Mouse (Mus musculus) stomach, postnatal 0 days (tissue): ENCODE measurements at regions not wholly inside any gene's neighbourhood (a gene's known extent, or its start where the extent isn't known, plus 50 kb on each side); places are given as distances from the start of the nearest gene placed in this dataset.

Experiments
- ATAC-seq: fragments of 200-750 bp; cut with Nextera tagmentation; 2 replicates; pipeline ENCODE4 v1.8.0; 2017; ENCODE audit not compliant: low FRiP score, low TSS enrichment
- DNase-seq: peaks from one replicate; pipeline ENCODE4 v3.0.0-alpha.2; 2016; ENCODE audit warnings: low spot score
- H3K27ac ChIP-seq: fragments of 300-500 bp; sonication (generic); replicated peaks from 2 replicates; pipeline ENCODE4 v1.5.1; 2014; ENCODE audit warnings: mild to moderate bottlenecking, control low read depth
- H3K27me3 ChIP-seq: fragments of 300-500 bp; sonication (generic); 2 replicates; pipeline ENCODE4 v1.6.1; 2014; ENCODE audit warnings: low read length; ENCODE audit not compliant: control insufficient read depth, insufficient read depth
- H3K36me3 ChIP-seq: fragments of 300-500 bp; sonication (generic); 2 replicates; pipeline ENCODE4 v1.6.1; 2014; ENCODE audit warnings: low read length, mixed read lengths; ENCODE audit not compliant: control insufficient read depth, insufficient read depth
- H3K4me1 ChIP-seq: fragments of 300-500 bp; sonication (generic); replicated peaks from 2 replicates; pipeline ENCODE4 v1.6.1; 2014; ENCODE audit warnings: antibody characterized with exemption; ENCODE audit not compliant: control insufficient read depth, insufficient read depth
- H3K4me2 ChIP-seq: fragments of 300-500 bp; sonication (generic); replicated peaks from 2 replicates; pipeline ENCODE4 v1.6.1; 2014; ENCODE audit warnings: low read depth, mild to moderate bottlenecking, control low read depth, moderate library complexity
- H3K4me3 ChIP-seq: fragments of 300-500 bp; sonication (generic); 2 replicates; pipeline ENCODE4 v1.5.1; 2014; ENCODE audit warnings: low read depth, low read length, control low read depth
- H3K9ac ChIP-seq: fragments of 300-500 bp; sonication (generic); 2 replicates; pipeline ENCODE4 v1.6.1; 2014; ENCODE audit warnings: mild to moderate bottlenecking, low read length, control low read depth, mixed read lengths
- H3K9me3 ChIP-seq: fragments of 300-500 bp; sonication (generic); 2 replicates; pipeline ENCODE4 v1.6.1; 2016; ENCODE audit warnings: low read length; ENCODE audit not compliant: control insufficient read depth
- CTCF ChIP-seq: IDR thresholded peaks from 2 replicates; pipeline ENCODE4 v1.5.1; 2016; ENCODE audit warnings: antibody characterized with exemption, low read depth, mild to moderate bottlenecking, moderate library complexity
- EP300 ChIP-seq: optimal IDR thresholded peaks from 2 replicates; pipeline ENCODE3; 2016; ENCODE audit warnings: antibody characterized with exemption
- WGBS: fragments of 180-500 bp; shearing (Covaris S2); extraction: QIAGEN DNeasy Blood & Tissue Kit; methylation state at CpG from one replicate; pipeline ENCODE4 v1.1.7; 2014; 5-methylcytosine and 5-hydroxymethylcytosine counted together

DNA sequence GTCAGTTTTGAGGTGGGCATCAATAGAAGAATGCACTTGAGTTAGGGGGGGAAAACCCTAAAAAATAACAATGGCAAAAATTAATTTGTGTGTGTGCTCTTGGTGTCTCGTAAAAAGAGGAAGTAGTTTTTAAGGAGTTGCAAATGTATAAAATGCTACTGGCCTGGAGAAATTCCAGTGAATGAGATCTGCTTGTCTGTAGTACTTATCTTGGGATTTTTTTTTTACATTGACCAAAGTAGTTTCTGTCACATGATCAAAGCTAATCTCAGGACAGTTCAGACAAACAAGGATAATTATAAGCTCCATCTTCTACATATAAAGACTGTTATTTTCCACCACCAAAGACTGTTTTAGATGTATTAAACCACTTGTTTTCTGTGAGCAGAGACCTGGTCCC, 128.3 kb upstream of the Zeb2 start:
- no peaks in the 10 kb centered on the region for H3K9me3 ChIP-seq
- no peak overlapping the region for H3K9ac ChIP-seq
- 59% methylated on average over 1 of the region's 1 CpGs for WGBS
- H3K4me2 ChIP-seq = no peak overlapping the region
- no peak overlapping the region for H3K27ac ChIP-seq
- no peak for DNase-seq
- ATAC-seq = no peak
- H3K27me3 ChIP-seq = no peaks in the 10 kb centered on the region
- TF ChIP-seq CTCF (no peak), EP300 (no peak)
- no peaks in the 10 kb centered on the region for H3K36me3 ChIP-seq
- H3K4me3 ChIP-seq = no peak overlapping the region
- no peaks in the 10 kb centered on the region for H3K4me1 ChIP-seq

DNA sequence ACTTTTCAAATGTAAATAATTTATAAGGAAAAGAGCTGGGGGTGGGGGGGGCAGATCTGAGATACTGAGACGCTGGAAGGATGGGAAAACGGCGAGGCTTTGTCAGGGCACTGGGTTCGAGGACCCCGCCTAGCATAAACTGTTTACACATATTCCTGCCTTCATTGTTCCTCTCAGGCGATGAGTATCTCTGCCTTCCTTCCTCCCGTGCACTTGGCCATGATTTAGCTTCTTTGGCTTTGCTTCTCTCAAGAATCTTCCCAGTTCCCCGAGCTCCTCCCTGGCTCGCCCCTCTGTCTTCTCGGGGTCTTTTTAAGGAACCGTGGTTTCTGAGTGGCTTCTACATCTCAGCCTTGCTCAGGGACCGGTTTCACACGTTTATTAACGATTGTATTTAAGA, 127.3 kb upstream of the Zeb2 start:
- no peak overlapping the region for H3K4me3 ChIP-seq
- no peak overlapping the region for H3K9ac ChIP-seq
- ATAC-seq = no peak
- H3K4me1 ChIP-seq = no peaks in the 10 kb centered on the region
- H3K27me3 ChIP-seq = no peaks in the 10 kb centered on the region
- no peaks in the 10 kb centered on the region for H3K9me3 ChIP-seq
- WGBS = 75% methylated on average over 14 of the region's 14 CpGs
- TF ChIP-seq CTCF (no peak), EP300 (no peak)
- H3K36me3 ChIP-seq = no peaks in the 10 kb centered on the region
- H3K27ac ChIP-seq = no peak overlapping the region
- no peak overlapping the region for H3K4me2 ChIP-seq
- no peak for DNase-seq

DNA sequence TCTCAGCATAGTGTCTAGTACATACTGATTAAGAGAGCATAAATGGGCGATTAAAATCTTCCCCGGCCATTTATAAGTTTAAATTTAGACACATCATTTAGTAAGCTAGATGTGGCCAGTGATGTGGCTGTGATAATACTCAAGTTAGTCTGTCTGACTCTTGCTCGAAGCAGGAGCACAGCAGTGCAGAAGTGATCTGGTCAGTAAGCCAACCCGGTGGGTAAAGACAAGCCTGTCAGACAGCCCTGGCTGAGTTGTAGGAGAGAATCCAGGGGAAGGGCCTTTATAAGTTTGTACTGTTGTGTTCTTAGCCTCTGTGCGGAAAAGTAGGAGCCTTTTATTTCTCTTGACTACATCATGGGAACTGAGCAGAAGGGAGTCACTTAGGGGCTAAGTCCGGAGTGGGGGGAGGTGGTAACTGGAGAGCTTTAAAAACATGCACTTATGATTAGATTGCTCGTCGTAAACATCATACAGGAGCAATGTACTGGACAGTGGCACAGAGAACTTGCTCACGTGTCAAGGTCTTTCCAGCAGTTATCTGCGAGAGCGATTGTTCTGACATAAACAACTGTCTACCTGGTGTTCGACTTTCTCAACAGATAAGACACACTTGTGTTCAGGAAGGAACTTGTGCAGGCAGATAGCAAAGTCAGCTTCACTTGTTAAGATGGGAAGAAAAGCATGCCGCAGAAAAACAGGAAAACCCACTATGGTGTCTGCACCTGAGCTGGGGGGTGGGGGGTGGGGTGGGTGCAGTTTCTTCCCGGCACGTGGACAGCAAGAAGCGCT, 122.5 kb upstream of the Zeb2 start:
- H3K4me1 ChIP-seq = no peaks in the 10 kb centered on the region
- no peaks in the 10 kb centered on the region for H3K36me3 ChIP-seq
- no peaks in the 10 kb centered on the region for H3K9me3 ChIP-seq
- ATAC-seq (no peak), DNase-seq (no peak)
- WGBS = 54% methylated on average over 16 of the region's 16 CpGs
- H3K27me3 ChIP-seq = no peaks in the 10 kb centered on the region
- H3K9ac ChIP-seq = no peak overlapping the region
- H3K27ac ChIP-seq = no peak overlapping the region
- H3K4me3 ChIP-seq = no peak overlapping the region
- no peak overlapping the region for H3K4me2 ChIP-seq
- TF ChIP-seq EP300 (no peak), CTCF (no peak)

DNA sequence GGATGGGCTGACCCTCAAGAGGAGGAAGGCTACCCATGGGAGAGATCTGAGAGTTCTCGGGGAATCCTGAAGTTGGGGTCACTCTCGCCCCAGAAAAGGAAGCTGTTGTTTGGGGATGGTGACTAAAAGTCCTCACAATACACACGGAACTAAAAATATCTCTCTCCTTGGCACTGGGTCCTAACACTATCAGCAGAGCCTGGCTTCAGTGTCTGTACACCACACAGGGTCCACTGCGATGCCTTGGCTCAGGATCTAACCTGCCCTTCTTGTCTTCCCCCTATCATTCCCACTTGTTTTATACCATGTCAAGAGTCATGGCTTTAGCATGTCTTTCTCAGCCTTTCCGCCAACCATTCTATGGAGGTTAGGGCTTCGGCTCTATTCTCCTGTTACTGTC, 121.8 kb upstream of the Zeb2 start:
- Histone ChIP-seq H3K4me2 (no peak overlapping the region), H3K27ac (no peak overlapping the region), H3K4me1 (no peaks in the 10 kb centered on the region), H3K4me3 (no peak overlapping the region), H3K9me3 (no peaks in the 10 kb centered on the region), H3K27me3 (no peaks in the 10 kb centered on the region), H3K36me3 (no peaks in the 10 kb centered on the region), H3K9ac (no peak overlapping the region)
- no peak for TF ChIP-seq EP300
- no peak for TF ChIP-seq CTCF
- WGBS = 87% methylated on average over 6 of the region's 6 CpGs
- ATAC-seq (no peak), DNase-seq (no peak)

DNA sequence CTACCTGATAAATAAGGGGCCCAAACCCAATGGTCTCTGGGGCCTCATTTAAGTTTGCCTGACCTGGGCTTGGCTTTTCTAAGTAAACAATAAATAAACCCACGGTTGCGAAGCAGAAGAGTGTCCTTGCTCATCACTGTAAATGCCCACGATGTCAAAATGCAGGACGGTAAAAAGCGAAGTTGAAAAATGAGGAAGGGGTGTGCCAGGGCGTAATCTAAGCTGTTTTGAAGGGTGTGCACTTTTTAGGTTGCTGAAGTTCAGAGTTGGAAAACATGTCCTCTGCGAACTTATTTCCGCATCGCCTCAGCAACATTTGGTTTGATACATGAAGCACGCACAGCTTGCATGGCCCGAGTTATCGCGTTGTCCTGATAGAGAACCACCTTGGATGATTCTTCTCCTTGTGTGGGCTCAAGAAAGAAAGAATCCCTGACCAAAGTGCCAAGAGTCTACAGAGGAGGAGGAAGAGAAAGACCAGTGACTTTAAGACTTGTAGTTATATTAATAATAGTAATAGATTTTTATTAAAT, 119.0 kb upstream of the Zeb2 start:
- ATAC-seq = no peak
- Histone ChIP-seq H3K36me3 (no peaks in the 10 kb centered on the region), H3K27ac (no peak overlapping the region), H3K9me3 (no peaks in the 10 kb centered on the region), H3K27me3 (no peaks in the 10 kb centered on the region), H3K9ac (no peak overlapping the region), H3K4me3 (no peak overlapping the region), H3K4me1 (no peaks in the 10 kb centered on the region), H3K4me2 (no peak overlapping the region)
- no peak for TF ChIP-seq CTCF
- TF ChIP-seq EP300 = no peak
- no peak for DNase-seq
- 87% methylated on average over 13 of the region's 13 CpGs for WGBS

DNA sequence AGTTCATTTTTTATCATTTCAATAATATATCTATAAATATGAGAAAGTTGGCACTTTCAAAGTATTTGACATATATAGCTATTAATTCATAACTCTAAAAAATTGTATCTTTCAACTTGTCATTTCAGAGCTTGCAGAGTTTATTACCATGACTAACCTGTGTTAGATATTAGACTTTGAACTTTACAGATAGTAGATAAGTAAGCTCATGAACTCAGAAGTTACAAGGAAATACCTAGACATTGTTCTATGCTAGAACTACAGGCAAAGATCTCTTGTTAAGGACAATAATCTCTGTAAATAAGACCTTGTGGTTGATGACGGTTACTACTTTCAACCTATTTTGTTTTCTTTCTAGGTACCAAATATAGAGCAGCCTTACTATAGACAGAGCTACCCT, 117.0 kb upstream of the Zeb2 start:
- no peak overlapping the region for H3K27ac ChIP-seq
- 66% methylated on average over 1 of the region's 1 CpGs for WGBS
- H3K4me2 ChIP-seq = no peak overlapping the region
- ATAC-seq (no peak), DNase-seq (no peak)
- no peaks in the 10 kb centered on the region for H3K9me3 ChIP-seq
- H3K9ac ChIP-seq = no peak overlapping the region
- no peaks in the 10 kb centered on the region for H3K36me3 ChIP-seq
- TF ChIP-seq CTCF (no peak), EP300 (no peak)
- no peaks in the 10 kb centered on the region for H3K27me3 ChIP-seq
- H3K4me1 ChIP-seq = no peaks in the 10 kb centered on the region
- H3K4me3 ChIP-seq = no peak overlapping the region
